Mouse (Mus musculus) neural tube, embryonic 10.5 days (tissue): ENCODE measurements at regions not wholly inside any gene's neighbourhood (a gene's known extent, or its start where the extent isn't known, plus 50 kb on each side); places are given as distances from the start of the nearest gene placed in this dataset.

Experiments
- DNase-seq: peaks from one replicate; pipeline ENCODE4 v3.0.0-alpha.2; 2017; ENCODE audit warnings: low spot score; ENCODE audit errors: extremely low spot score

- no peak for DNase-seq
These were observed 331.8 kb upstream of the Meis1 start for GRCm38 (mm10) chr11:19350331-19351242.

GRCm38 (mm10) chr11:19351243-19351787 is 332.5 kb upstream of the Meis1 start:
- DNase-seq, result peak; percentile 23

GRCm38 (mm10) chr11:19353706-19354105 is 334.9 kb upstream of the Meis1 start:
- no peak for DNase-seq

GRCm38 (mm10) chr11:19355179-19355578 is 336.4 kb upstream of the Meis1 start:
- no peak for DNase-seq

GRCm38 (mm10) chr11:19356151-19356550 is 337.4 kb upstream of the Meis1 start:
- no peak for DNase-seq

GRCm38 (mm10) chr11:19369152-19369551 is 350.4 kb upstream of the Meis1 start:
- DNase-seq, result no peak

- DNase-seq, result no peak
These were observed 354.7 kb upstream of the Meis1 start for GRCm38 (mm10) chr11:19373476-19373875.

GRCm38 (mm10) chr11:19380935-19381334 is 362.1 kb upstream of the Meis1 start:
- no peak for DNase-seq

GRCm38 (mm10) chr11:19389136-19389535 is 370.4 kb upstream of the Meis1 start:
- DNase-seq, result no peak

GRCm38 (mm10) chr11:19392190-19392589 is 373.4 kb upstream of the Meis1 start:
- DNase-seq, result no peak

- no peak for DNase-seq
These were observed 375.6 kb upstream of the Meis1 start for GRCm38 (mm10) chr11:19394372-19394771.

- DNase-seq, result no peak
These were observed 381.6 kb upstream of the Meis1 start for GRCm38 (mm10) chr11:19400396-19400795.

GRCm38 (mm10) chr11:19420143-19420542 is 401.4 kb upstream of the Meis1 start:
- no peak for DNase-seq

- no peak for DNase-seq
These were observed 404.5 kb upstream of the Meis1 start for GRCm38 (mm10) chr11:19423268-19423667.

GRCm38 (mm10) chr11:19423841-19424815 is 405.3 kb upstream of the Meis1 start:
- peak; percentile 35 for DNase-seq

- DNase-seq, result no peak
These were observed 408.8 kb upstream of the Meis1 start for GRCm38 (mm10) chr11:19427559-19427958.

- no peak for DNase-seq
These were observed 415.2 kb upstream of the Meis1 start for GRCm38 (mm10) chr11:19433680-19434619.

- no peak for DNase-seq
These were observed 419.6 kb upstream of the Meis1 start for GRCm38 (mm10) chr11:19438385-19438784.

- no peak for DNase-seq
These were observed 423.2 kb upstream of the Meis1 start for GRCm38 (mm10) chr11:19441936-19442335.
